Mouse (Mus musculus): ENCODE data around the gene Gm17571. TPM values are rescaled to one million over a fixed set of nuclear protein-coding genes. Genes with fewer than 3 reads are reported as not detected.

Gene Gm17571
- polyA plus RNA-seq, 1 experiment from 2014 or later = not detected

DNA sequence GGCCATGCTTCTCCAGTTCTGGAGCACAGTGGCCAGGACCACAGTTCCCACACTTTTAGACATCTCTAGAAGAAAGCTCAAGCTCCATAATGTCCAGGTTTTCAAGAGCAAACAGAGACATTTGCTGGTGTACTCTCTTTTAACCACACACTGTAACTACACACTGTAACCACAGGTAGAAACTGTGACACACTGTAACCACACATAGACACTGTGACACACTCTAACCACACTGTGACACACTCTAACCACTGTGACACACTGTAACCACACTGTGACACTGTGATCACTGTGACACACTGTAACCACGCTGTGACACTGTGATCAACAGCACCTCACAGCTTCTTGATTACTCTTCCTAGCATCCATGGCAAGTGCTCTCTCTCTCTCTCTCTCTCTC is 317 bp downstream of the Gm17571 start:
- no peaks in the 10 kb centered on the region for H3K36me3 ChIP-seq (ENCODE audit: poor library complexity, severe bottlenecking)
- H3K27me3 ChIP-seq = no peaks in the 10 kb centered on the region
- H3K9ac ChIP-seq = no peak overlapping the region
- no peak overlapping the region for H3K4me3 ChIP-seq
- H3K4me2 ChIP-seq = no peak overlapping the region
- H3K27ac ChIP-seq = no peak overlapping the region
- 0 out of 2 replicates have a peak, but pooled peaks cover under 1% of the 10 kb centered on the region for H3K4me1 ChIP-seq
- H3K9me3 ChIP-seq (replicated peaks) = no peaks in the 10 kb centered on the region
- no peak for ATAC-seq
- 88% methylated on average over 1 of the region's 1 CpGs for WGBS

DNA sequence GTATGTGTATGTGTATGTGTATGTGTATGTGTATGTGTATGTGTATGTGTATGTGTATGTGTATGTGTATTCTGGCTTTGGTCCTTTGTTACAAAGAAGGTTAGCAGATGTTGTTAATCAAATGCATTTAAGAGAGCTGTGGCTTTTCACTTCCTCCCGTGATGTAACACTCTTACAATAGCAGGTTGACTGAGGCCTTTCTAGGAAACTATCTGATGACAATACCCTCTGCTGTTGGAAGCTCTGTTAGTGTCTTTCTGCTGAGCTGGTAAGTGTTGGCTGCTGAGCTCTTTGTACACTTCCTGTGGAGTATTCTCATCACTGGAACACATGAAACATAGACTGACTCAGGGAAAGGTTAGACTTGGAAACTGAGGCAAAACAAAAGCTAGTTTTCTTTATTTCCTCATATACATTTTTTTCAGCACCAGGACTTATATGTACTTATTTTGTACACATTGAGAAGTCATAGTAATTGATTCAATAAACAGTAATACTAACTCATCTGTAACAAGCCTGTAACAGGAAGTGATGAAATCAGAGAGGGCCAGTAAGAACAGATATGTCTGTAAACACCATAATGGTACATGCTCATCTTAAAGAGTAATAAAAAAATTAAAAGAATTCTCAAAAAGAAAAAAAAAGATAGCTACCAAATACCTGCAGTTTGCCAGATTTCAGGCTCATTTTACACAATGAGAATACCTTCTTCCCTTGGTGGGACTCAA is 2.9 kb downstream of the Gm17571 start:
- no peak for ATAC-seq
- H3K27ac ChIP-seq = no peak overlapping the region
- no peak overlapping the region for H3K9ac ChIP-seq
- no peaks in the 10 kb centered on the region for H3K27me3 ChIP-seq
- H3K36me3 ChIP-seq (ENCODE audit: poor library complexity, severe bottlenecking) = no peaks in the 10 kb centered on the region
- H3K4me2 ChIP-seq = no peak overlapping the region
- H3K4me3 ChIP-seq = no peak overlapping the region
- H3K9me3 ChIP-seq (replicated peaks) = no peaks in the 10 kb centered on the region
- 0 out of 2 replicates have a peak, but pooled peaks cover 6% of the 10 kb centered on the region for H3K4me1 ChIP-seq
- WGBS = 57% methylated on average over 1 of the region's 1 CpGs

DNA sequence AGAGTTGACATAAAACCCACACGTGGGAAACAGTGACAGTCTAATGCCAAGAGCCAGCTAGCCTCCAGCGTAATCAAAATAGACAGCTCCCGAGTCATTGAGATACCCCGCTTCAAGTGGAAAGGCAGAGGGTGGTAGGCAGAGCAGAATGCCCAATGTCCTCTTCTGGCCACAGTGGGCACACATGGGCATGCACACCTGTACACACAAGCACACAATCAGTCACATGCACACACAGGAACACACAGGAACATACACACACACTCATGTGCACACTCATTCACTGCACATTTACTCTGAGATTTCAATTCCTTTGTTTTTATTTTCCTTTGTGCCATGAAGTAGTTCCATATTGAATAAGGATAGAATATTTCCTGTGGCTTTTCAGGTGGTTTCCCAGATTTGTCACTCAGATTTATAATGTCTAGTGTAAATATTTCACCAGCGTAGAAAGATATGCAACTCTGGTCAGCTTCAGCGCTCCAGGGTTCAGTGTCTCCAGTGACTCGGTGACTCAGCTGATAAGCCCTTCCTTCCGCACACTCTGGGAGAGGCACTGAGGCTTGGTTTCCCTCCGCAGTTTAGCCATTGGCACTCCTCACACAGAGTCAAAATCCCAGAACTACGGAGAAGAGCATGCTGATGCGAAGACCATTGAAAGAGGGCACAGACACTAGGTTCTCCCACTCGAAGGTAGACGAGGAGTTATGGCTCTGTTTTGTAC is 4.4 kb downstream of the Gm17571 start:
- no peaks in the 10 kb centered on the region for H3K27me3 ChIP-seq
- H3K4me3 ChIP-seq = no peak overlapping the region
- H3K27ac ChIP-seq = no peak overlapping the region
- no peak for ATAC-seq
- H3K9ac ChIP-seq = no peak overlapping the region
- H3K4me2 ChIP-seq = no peak overlapping the region
- WGBS = 86% methylated on average over 13 of the region's 13 CpGs
- H3K9me3 ChIP-seq (replicated peaks) = no peaks in the 10 kb centered on the region
- H3K36me3 ChIP-seq (ENCODE audit: poor library complexity, severe bottlenecking) = no peaks in the 10 kb centered on the region
- 0 out of 2 replicates have a peak, but pooled peaks cover 6% of the 10 kb centered on the region for H3K4me1 ChIP-seq

DNA sequence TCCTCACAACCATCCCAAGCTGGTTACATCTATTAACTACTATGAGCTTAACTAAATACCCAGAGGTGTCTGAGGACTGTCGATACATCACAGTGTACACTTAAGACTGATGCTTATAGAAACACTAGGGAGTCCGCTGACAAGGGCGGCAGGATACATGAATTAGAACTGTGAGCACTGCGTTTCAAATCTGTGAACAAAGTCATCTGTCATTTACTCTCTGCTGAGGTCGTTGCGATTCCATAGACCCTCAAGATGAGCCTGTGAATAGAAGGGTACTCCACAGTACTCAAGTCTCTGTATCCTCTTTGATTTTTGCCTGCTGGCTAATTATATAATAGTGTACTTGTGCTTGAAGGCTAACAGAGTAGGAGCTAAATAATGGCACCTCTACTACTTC is 5.6 kb downstream of the Gm17571 start:
- H3K27ac ChIP-seq = no peak overlapping the region
- 0 out of 2 replicates have a peak, but pooled peaks cover 3% of the 10 kb centered on the region for H3K9me3 ChIP-seq (replicated peaks)
- no peak overlapping the region for H3K4me2 ChIP-seq
- H3K36me3 ChIP-seq (ENCODE audit: poor library complexity, severe bottlenecking) = no peaks in the 10 kb centered on the region
- no peaks in the 10 kb centered on the region for H3K27me3 ChIP-seq
- no peak for ATAC-seq
- no peak overlapping the region for H3K9ac ChIP-seq
- WGBS = 61% methylated on average over 6 of the region's 6 CpGs
- H3K4me1 ChIP-seq = 0 out of 2 replicates have a peak, but pooled peaks cover 6% of the 10 kb centered on the region
- H3K4me3 ChIP-seq = no peak overlapping the region

DNA sequence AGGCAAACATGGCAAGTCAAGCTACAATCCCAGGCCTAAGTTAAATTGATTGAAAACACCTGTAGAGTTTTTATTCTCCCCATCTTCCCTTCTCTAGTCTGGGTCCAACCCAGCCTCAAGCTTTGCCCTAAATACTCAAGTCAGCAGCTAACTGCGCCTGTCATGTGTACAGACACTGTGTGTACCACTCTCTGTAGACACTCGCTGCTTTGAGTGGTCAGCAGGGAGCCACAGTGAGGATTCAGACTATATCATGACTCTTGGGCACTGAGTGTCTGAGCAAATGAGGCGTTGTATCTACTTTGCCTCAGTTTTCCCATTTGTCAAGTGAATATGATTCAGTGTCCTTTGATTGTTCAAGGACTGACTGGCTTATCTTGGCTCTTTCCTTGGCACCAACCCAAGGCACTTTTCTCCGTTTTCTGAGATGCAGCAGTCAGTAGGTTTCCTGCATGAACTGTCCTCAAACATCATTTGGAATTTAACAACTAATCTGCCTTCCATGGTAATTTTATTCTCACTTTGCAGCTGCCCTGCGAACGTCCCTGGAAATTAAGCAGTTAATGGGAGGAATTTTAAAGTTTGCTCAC is 13.0 kb downstream of the Gm17571 start:
- Histone ChIP-seq H3K36me3 (ENCODE audit: poor library complexity, severe bottlenecking) (no peaks in the 10 kb centered on the region), H3K27ac (no peak overlapping the region)
- no peak for ATAC-seq

DNA sequence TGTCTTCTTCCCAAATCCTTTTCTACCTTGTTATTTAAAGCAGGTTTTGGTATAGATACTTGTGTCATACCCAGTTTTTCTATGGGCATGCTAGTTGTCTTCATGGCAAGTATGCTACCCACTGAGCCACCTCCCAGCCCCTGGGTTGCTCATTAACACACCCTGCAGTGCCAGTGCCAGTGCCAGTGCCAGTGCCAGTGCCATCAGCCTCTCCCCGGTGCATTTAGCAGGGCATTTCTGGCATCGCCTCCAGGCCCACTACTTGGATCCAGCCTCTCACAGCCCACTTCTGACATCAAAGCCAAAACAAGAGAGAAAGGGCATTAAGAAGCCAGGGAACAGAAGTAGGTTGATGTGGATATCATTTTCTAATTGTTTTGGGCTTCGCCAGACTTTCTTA is 14.9 kb downstream of the Gm17571 start:
- Histone ChIP-seq H3K4me3 (no peak overlapping the region), H3K27ac (no peak overlapping the region), H3K27me3 (no peaks in the 10 kb centered on the region), H3K36me3 (ENCODE audit: poor library complexity, severe bottlenecking) (no peaks in the 10 kb centered on the region), H3K4me1 (peaks cover 27% of the 10 kb centered on the region), H3K4me2 (no peak overlapping the region), H3K9me3 (replicated peaks) (no peaks in the 10 kb centered on the region), H3K9ac (no peak overlapping the region)
- WGBS = 80% methylated on average over 3 of the region's 3 CpGs
- ATAC-seq = no peak

More for the DNA sequence above, 13.0 kb downstream of the Gm17571 start:
- Histone ChIP-seq H3K4me1 (peaks cover 10% of the 10 kb centered on the region), H3K4me2 (no peak overlapping the region), H3K27me3 (no peaks in the 10 kb centered on the region), H3K4me3 (no peak overlapping the region), H3K9me3 (replicated peaks) (0 out of 2 replicates have a peak, but pooled peaks cover 3% of the 10 kb centered on the region), H3K9ac (no peak overlapping the region)
- WGBS = 84% methylated on average over 6 of the region's 6 CpGs

DNA sequence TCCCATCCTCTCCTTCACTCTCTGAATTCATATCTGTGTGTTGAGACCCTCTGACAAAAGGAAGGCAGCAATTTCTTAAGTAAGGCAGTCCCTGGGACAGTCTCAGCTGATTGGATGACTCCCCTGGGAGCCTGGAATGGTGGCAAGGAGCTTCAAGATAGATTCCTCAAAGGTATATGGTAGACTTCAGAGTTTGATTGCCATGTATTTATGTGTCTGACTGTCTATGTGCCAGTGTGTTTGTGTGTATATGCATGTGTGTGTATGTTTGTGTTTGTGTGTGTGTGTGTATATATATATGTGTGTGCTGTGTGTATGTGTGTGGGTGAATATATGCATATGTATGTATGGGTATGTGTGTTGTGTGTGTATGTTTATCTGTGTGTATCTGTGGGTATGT is 15.8 kb downstream of the Gm17571 start:
- no peak overlapping the region for H3K4me3 ChIP-seq
- H3K4me2 ChIP-seq = no peak overlapping the region
- peaks cover 36% of the 10 kb centered on the region for H3K4me1 ChIP-seq
- no peaks in the 10 kb centered on the region for H3K9me3 ChIP-seq (replicated peaks)
- ATAC-seq = no peak
- H3K9ac ChIP-seq = no peak overlapping the region
- no peaks in the 10 kb centered on the region for H3K27me3 ChIP-seq
- no peak overlapping the region for H3K27ac ChIP-seq
- no peaks in the 10 kb centered on the region for H3K36me3 ChIP-seq (ENCODE audit: poor library complexity, severe bottlenecking)

DNA sequence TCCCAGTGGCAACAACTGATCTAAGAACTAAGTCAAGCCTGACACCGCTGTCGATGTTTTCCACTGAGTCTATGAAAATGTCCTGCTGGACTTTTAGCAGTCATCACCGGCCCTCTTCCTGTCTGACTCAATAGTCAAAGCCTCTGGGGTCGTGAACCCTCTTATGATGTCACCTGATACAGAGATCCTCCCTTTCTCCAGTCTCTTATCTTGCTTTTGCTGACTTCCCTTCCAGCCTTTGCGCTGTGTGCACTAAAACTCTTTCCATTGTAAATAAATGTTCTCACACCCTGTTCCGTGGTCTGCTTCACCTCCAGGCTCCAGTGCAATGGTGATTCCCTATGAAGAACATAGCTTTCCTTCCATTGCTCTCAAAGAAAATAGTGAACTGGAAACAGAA is 16.3 kb downstream of the Gm17571 start:
- no peaks in the 10 kb centered on the region for H3K36me3 ChIP-seq (ENCODE audit: poor library complexity, severe bottlenecking)
- H3K27me3 ChIP-seq = no peaks in the 10 kb centered on the region
- H3K9me3 ChIP-seq (replicated peaks) = no peaks in the 10 kb centered on the region
- peaks cover 40% of the 10 kb centered on the region for H3K4me1 ChIP-seq
- no peak overlapping the region for H3K9ac ChIP-seq
- WGBS = 89% methylated on average over 6 of the region's 6 CpGs
- no peak overlapping the region for H3K4me3 ChIP-seq
- H3K4me2 ChIP-seq = no peak overlapping the region
- H3K27ac ChIP-seq = no peak overlapping the region
- ATAC-seq = no peak

DNA sequence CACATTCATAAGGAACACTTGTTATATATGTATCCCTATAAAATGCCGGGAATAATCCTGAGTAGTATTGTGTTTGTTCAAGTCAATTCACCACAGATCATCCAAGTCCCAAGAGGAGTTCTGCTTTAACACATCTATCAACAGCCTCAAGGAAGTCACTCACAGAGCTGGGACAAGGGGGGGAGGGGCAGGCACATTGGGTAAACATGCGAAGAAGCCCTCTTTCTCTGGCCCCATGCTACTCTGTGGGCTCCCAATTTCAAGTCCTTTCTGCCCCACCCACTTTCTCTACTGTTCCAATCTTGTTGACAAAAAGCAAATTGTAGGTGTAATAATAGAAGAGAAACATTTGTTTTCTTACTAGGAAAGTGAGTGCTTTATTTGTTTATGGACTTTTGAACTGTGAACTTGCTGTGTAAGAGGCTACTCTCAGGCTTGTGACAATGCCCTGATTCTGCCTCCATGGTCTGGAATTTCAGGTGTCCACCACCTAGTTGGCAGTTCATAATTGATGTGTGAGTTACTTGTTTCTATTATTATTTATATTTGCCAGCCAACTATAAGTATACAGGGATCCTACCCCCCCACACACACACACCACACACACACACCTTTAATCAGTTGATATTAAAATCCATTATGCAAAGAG is 17.0 kb downstream of the Gm17571 start:
- no peaks in the 10 kb centered on the region for H3K9me3 ChIP-seq (replicated peaks)
- WGBS = 68% methylated on average over 2 of the region's 2 CpGs
- no peak for ATAC-seq

DNA sequence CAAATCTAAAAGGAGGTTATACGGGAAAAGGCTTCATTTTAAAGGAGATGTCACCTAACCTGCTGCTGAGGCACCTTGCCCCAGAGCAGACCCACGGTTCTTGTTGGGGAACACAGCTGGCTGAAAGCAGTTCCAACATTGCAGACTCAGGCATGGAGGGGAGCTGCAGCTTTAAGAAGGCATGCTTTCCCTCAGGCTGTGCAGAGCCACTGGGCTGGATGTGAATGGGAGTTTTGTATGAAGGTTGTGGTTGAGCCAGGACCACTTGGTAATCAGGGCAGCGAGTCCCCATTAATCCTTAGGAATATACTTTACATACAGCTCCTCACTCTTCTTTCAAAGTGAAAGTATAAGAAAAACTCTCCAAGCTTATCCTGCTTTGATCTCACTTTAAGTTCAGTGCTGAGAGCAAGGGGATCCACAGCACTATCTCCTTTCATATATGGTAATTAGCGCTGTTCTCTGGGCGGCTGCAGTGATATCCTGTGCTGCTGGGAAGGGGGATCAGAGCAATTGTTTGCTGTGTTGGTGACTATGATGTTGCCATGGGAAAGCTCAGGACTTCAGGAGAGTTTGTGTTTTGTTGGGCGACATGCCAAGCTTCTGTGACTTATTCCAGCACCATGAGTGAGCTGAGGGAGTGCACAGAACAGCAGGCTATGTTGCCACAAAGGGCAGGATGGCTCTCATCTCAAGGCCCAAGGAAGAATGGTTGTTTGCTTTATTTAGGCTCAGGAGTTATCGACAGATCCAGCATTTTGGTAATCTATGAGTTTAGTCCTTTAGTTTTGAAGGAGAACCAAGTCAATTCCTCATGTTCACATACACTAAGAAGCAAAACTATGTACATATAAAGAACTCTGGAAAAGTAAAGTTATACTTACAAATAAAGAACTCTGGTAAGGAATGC is 21.3 kb downstream of the Gm17571 start:
- 6% methylated on average over 7 of the region's 7 CpGs for WGBS
- Histone ChIP-seq H3K27ac (peak overlapping the region; percentile 73), H3K27me3 (no peaks in the 10 kb centered on the region), H3K36me3 (ENCODE audit: poor library complexity, severe bottlenecking) (no peaks in the 10 kb centered on the region), H3K9ac (no peak overlapping the region), H3K4me3 (no peak overlapping the region; the same call in 1 of the 2 replicates), H3K9me3 (replicated peaks) (no peaks in the 10 kb centered on the region), H3K4me1 (peaks cover 55% of the 10 kb centered on the region), H3K4me2 (peak overlapping the region; percentile 45)
- ATAC-seq = peak; percentile 95

More for the DNA sequence above, 17.0 kb downstream of the Gm17571 start:
- Histone ChIP-seq H3K4me1 (peaks cover 47% of the 10 kb centered on the region), H3K27ac (no peak overlapping the region), H3K36me3 (ENCODE audit: poor library complexity, severe bottlenecking) (no peaks in the 10 kb centered on the region), H3K9ac (no peak overlapping the region), H3K27me3 (no peaks in the 10 kb centered on the region), H3K4me2 (no peak overlapping the region), H3K4me3 (no peak overlapping the region)

DNA sequence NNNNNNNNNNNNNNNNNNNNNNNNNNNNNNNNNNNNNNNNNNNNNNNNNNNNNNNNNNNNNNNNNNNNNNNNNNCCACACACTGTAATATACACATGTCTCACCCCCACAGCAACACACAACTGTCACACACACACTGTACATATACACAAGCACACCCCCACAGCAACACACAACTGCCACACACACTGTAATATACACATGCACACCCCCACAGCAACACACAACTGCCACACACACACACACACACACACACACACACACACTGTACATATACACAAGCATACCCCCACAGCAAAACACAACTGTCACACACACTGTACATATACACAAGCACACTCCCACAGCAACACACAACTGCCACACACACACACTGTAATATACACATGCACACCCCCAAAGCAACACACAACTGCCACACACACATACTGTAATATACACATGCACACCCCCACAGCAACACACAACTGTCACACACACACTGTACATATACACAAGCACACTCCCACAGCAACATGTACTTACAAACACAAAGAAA is 32.3 kb downstream of the Gm17571 start:
- no peak for ATAC-seq
- Histone ChIP-seq H3K4me1 (no peaks in the 10 kb centered on the region), H3K27ac (no peak overlapping the region), H3K9me3 (replicated peaks) (no peaks in the 10 kb centered on the region), H3K4me2 (no peak overlapping the region), H3K36me3 (ENCODE audit: poor library complexity, severe bottlenecking) (peaks cover 7% of the 10 kb centered on the region), H3K27me3 (no peaks in the 10 kb centered on the region), H3K9ac (no peak overlapping the region), H3K4me3 (no peak overlapping the region)

All from forebrain, embryonic 13.5 days (tissue).